Mouse (Mus musculus): ENCODE results near the gene Slc25a3.

DNA sequence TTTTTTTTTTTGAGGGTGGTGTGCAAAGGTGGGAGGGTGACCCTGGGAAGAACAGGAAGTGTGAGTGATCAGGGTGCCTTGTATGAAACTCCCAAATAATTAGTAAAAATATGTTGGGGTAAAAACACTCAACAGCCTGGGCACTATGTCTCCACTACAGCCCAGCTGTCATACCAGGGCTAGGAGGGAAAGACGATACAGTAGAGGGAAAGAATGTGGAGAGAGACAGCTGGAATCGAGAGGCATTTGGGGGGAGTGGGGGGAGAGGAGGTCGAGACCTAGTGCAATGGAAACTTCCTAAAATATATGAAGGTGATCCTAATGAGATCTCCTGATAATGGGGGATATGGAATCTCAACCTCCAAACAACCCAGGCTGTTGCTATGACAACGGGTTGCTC, 14.0 kb downstream of the Slc25a3 start:
- TF ChIP-seq POLR2A (IDR thresholded peaks at IDR 0.05; ENCODE audit: borderline replicate concordance, extremely low read depth, insufficient read depth, insufficient read length, poor library complexity, severe bottlenecking) (no peak), CTCF (IDR thresholded peaks at IDR 0.05; ENCODE audit: borderline replicate concordance, extremely low read depth, insufficient read depth, insufficient read length) (no peak)

Measured in brain, embryonic 14.5 days (tissue).